Mouse (Mus musculus) E14TG2a.4 (cell line): ENCODE data around the gene Nat10.

Source experiments
- H3K27me3 ChIP-seq: 2 replicates; pipeline ENCODE4 v1.6.1; 2014; ENCODE audit warnings: low read length, control low read depth; ENCODE audit not compliant: insufficient read depth
- H3K36me3 ChIP-seq: 2 replicates; pipeline ENCODE4 v1.6.1; 2014; ENCODE audit warnings: low read length, control low read depth; ENCODE audit not compliant: insufficient read depth
- H3K4me1 ChIP-seq: replicated peaks from 2 replicates; pipeline ENCODE4 v1.6.1; 2014; ENCODE audit warnings: low read depth, low read length, control low read depth
- H3K4me3 ChIP-seq: replicated peaks from 2 replicates; pipeline ENCODE4 v1.5.1; 2014; ENCODE audit warnings: mild to moderate bottlenecking, low read length
- H3K9me3 ChIP-seq: 2 replicates; pipeline ENCODE4 v1.6.1; 2014; ENCODE audit warnings: low read length, control low read depth
- CTCF ChIP-seq: conservative IDR thresholded peaks from 2 replicates; pipeline ENCODE4 v1.5.1; 2014; ENCODE audit warnings: low read length
- NANOG ChIP-seq: IDR thresholded peaks from 2 replicates; pipeline ENCODE4 v1.6.1; 2014; ENCODE audit warnings: borderline replicate concordance, low read length, mixed read lengths
- POU5F1 ChIP-seq: IDR thresholded peaks from 2 replicates; pipeline ENCODE4 v1.6.1; 2014; ENCODE audit warnings: low read length, borderline replicate concordance

Nat10 gene

DNA sequence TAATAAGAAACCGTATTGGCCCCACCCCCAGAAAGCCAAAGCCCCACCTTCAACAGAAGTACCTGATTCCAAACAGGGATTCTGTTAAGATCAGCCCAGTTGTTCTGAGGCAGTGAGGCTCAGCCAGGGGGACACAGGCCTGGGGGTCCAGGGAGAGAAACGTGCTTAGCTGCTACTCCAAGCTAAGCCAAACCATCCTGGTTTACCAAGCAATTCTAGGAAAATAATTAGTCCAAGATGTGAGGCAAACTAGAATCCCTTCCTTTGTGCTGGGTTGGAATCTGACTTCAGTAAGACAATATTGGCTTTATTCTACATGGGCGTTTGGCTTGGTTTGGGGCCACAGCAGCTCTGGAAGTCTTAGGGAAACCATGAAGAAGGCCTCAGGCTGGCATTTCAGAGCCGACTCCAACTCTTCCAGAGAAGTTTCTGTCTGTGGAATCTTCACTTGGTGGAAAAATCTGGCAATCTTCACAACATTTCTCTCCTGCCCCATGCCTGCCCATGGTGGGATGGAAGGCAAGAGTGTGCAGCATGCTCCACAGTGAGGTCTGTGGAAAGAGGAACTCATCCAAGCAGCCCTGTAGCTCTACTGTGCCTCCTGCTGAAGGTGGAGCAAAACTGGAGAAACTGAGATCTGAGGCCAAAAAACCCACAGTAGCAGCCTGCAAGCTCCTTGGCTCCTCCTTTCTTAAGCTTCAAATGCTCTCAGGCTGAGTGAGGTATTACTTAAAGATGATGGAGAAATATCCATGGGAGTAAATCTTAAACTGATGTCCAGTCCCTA, 66.1 kb downstream of the Nat10 start:
- H3K4me1 ChIP-seq: no peaks in the 10 kb centered on the region
- H3K4me3 ChIP-seq: no peak overlapping the region
- H3K9me3 ChIP-seq: no peaks in the 10 kb centered on the region
- H3K36me3 ChIP-seq: no peaks in the 10 kb centered on the region
- TF ChIP-seq CTCF: no peak
- no peaks in the 10 kb centered on the region for H3K27me3 ChIP-seq

DNA sequence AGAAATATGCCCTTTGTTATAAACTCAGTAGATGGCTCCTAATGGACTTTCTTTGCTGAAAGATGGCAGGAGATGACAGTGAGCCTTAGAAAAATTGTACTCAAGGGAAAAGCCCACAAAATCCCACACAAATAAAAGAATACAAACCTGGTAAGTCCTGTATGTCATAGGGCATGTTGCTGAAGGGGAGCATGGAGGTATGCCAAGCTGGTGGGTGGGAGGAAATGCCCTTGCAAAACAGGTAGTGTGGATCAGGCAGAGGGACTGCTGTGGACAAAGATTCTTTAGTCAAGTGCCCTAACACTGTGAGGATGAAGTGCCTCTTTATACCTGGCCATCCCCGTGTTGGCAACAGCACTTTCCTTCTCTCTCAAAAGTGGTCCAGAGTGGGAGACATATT, 68.3 kb downstream of the Nat10 start:
- Histone ChIP-seq H3K4me1 (no peaks in the 10 kb centered on the region), H3K4me3 (no peak overlapping the region), H3K27me3 (no peaks in the 10 kb centered on the region), H3K36me3 (no peaks in the 10 kb centered on the region), H3K9me3 (no peaks in the 10 kb centered on the region)
- no peak for TF ChIP-seq NANOG
- TF ChIP-seq CTCF: no peak
- TF ChIP-seq POU5F1: no peak

DNA sequence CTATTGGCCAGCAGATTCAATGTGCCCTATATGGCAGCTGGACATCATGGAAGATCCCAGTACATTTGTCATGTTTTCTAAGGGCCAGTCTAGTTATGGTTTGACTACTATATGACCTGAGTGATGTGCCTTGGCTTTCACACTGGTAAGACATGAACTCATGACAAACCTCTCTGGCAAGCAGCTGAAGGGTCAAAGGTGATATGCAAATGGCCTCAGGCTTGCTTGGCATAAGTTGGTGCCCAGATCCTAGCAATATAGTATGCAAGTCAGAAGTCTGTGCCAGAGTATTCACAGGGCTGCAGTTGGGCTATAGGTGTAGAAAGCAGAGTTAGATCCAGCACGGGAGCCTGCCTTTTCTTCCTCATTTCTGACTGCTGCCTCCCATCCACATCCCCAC, 69.8 kb downstream of the Nat10 start:
- no peak overlapping the region for H3K4me3 ChIP-seq
- no peaks in the 10 kb centered on the region for H3K27me3 ChIP-seq
- no peaks in the 10 kb centered on the region for H3K9me3 ChIP-seq
- H3K4me1 ChIP-seq: no peaks in the 10 kb centered on the region
- TF ChIP-seq NANOG (no peak), POU5F1 (no peak), CTCF (no peak)
- H3K36me3 ChIP-seq: no peaks in the 10 kb centered on the region

DNA sequence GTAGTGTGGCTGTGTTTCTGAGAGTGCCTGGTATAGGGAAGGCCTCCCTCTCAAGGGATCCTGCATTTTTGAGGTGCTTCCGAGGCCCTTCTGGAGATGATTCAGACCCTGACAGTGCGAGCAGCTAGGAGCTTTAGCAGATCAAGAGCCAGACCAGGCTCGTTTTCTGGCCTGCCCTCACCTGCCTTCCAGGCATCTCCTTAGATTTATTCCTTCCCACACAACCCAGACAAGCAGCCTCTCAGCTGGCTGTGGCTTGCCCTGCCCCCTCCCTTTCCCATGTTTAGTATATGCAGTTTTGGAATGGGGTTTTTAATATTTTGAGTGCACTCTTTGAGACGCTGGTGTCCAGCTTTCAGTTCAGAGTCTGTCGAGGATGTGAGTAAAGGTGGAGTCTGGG, 70.2 kb downstream of the Nat10 start:
- no peaks in the 10 kb centered on the region for H3K9me3 ChIP-seq
- H3K4me1 ChIP-seq: no peaks in the 10 kb centered on the region
- no peak for TF ChIP-seq NANOG
- TF ChIP-seq POU5F1: no peak
- no peak for TF ChIP-seq CTCF
- H3K36me3 ChIP-seq: no peaks in the 10 kb centered on the region
- H3K4me3 ChIP-seq: no peak overlapping the region
- H3K27me3 ChIP-seq: no peaks in the 10 kb centered on the region

DNA sequence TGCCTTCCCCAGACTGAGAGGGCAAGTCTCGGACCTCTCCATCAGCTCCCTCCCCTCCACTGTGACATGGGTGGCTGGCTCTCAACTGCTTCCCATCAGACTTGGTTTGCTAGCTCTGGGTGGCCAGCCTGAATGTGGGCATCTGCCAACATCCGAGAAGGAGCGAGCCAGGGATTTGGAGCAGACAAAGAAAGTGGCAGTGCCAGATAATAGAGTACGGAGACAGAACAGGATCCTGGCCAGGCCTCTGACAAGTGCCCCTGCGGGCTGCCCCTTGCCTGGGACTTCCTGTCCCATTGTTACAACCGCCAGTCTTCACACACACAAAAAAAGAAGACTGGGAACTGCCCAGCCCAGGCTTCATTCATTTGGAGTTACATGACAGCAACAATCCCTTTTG, 70.6 kb downstream of the Nat10 start:
- Histone ChIP-seq H3K27me3 (no peaks in the 10 kb centered on the region), H3K4me3 (no peak overlapping the region), H3K4me1 (peaks cover 1% of the 10 kb centered on the region; the same call in 1 of the 2 replicates), H3K36me3 (no peaks in the 10 kb centered on the region), H3K9me3 (no peaks in the 10 kb centered on the region)
- TF ChIP-seq CTCF: no peak
- no peak for TF ChIP-seq POU5F1

DNA sequence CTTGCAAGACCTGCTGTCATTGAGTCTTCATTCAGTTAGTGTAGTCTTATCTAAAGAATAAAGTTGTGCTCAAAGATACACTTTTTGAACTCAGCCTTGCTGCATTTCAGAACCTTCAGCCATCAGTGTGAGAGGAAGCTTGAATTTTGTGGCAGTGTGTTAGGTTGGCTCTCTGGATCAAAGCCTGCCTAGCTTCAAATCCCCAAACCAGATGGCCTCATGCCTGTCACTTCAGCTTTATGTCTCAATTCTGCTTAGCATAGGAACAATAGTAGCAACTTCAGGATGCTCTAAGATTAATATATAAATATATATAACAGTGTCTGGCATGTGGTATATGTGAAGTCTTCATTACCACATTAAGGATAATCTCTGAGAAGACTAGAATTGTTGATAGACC, 73.2 kb downstream of the Nat10 start:
- Histone ChIP-seq H3K4me1 (peaks cover 11% of the 10 kb centered on the region), H3K27me3 (no peaks in the 10 kb centered on the region), H3K9me3 (no peaks in the 10 kb centered on the region), H3K4me3 (no peak overlapping the region), H3K36me3 (no peaks in the 10 kb centered on the region)
- TF ChIP-seq CTCF: no peak
- no peak for TF ChIP-seq POU5F1
- TF ChIP-seq NANOG: no peak

DNA sequence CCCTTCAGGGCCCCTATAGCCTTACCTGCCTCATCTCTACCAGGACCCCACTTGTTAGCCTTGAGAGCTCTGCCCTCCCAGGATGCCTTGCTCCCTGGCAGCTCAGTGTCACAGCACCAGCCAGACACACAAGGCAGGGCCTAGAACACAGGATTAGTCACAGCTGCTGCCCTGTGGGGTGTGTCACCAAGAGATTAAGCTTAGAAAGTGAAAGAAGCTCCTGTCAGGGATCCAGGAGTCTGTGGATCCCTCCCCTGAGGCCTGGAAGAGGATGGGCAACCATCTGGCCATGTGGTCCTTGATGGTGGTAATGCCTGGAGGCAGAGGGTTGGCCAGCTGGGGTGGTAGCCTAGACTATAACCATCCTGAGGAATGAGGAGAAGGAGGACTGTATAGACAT, 73.9 kb downstream of the Nat10 start:
- Histone ChIP-seq H3K9me3 (no peaks in the 10 kb centered on the region), H3K36me3 (no peaks in the 10 kb centered on the region), H3K27me3 (no peaks in the 10 kb centered on the region), H3K4me3 (no peak overlapping the region), H3K4me1 (peaks cover 18% of the 10 kb centered on the region)
- no peak for TF ChIP-seq NANOG

DNA sequence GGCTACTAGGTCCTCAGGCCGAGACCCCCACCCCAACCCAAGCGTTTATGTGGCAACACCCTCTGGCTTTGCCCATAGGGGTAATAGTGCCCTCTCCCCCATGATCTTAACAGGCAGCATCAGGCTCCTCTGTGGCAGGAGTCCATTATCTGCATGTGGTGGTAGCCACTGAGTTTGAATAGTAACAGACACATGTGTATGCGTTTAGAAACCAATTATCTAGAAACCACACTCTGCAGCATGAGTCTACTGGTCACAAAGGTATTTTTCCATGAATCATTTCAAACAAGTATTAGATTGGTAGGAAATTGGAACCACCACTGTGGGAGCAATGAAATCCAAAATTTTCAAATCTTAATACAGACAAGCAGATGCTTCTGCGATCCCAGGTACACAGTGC, 75.5 kb downstream of the Nat10 start:
- Histone ChIP-seq H3K9me3 (no peaks in the 10 kb centered on the region), H3K27me3 (no peaks in the 10 kb centered on the region), H3K4me3 (no peak overlapping the region), H3K36me3 (no peaks in the 10 kb centered on the region), H3K4me1 (peaks cover 22% of the 10 kb centered on the region)
- TF ChIP-seq NANOG: no peak
- no peak for TF ChIP-seq POU5F1
- TF ChIP-seq CTCF: no peak

DNA sequence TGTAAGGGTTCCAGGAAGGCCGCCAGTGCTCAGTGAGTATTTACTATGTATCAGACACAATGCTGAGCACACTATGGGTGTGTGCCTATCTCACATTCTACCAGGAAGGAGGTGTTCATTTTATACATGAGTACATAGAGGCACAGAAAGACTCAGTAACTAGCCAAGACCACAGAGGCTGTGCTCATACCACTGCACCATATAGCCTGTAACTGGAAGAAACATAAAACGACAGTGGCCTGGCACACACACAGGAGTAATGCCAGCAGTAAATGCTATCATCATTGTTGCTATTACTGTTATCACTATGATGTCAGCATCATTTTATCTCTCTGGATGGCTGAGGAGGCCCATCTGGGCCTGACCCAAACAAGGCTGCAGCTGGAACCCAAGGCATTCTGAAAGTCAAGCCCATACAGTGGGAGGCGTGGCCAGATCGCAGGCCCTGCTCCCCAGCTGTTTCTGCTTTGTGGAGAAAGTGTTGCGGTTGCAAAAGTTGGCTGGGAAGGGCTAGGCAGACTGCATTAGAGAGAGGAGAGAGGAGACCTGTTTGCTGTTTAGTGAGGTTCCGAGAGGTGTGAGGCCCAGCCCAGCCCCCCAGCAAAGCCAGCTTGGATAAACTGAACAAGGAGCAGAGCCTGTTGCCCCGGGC, 76.0 kb downstream of the Nat10 start:
- H3K27me3 ChIP-seq: no peaks in the 10 kb centered on the region
- H3K9me3 ChIP-seq: no peaks in the 10 kb centered on the region
- no peak overlapping the region for H3K4me3 ChIP-seq
- H3K4me1 ChIP-seq: peaks cover 22% of the 10 kb centered on the region
- no peak for TF ChIP-seq CTCF
- no peak for TF ChIP-seq POU5F1
- TF ChIP-seq NANOG: no peak
- no peaks in the 10 kb centered on the region for H3K36me3 ChIP-seq
